ENCODE assay signal across 20 mouse cellular contexts in the genomic region with DNA sequence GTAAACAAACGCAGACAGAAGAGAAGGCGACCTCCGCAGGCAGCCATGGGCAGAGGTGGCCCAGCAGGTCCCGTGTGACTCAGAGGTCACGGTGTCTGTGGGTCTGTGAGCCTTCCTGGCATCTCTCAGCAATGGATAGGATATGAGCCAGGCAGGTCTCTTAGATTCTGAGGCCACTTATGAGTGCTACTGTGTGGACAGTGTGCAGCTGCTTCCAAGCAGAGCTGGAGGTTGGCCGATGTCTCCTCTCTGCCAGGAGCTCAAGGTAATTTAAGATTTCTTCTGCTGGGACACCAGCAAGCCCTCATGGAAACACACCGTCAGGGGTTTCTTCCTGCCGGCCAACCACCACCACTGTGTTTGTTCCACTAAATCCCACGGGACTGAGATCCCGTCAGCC.
"Had no signal": no experiment of that assay in that cellular context is flagged by ENCODE, and none has a peak within 500 bp of the region (broad histone marks: within the 10 kb centered on the region; RNA-seq: fewer than 3 reads in every experiment).

No protein-coding gene starts in this region.

- ATAC-seq: liver, postnatal 0 days; midbrain, embryonic 15.5 days had no signal

- H3K27ac ChIP-seq: limb, embryonic 12.5 days; limb, embryonic 15.5 days; liver, embryonic 14.5 days; macrophage; midbrain, embryonic 15.5 days; neural tube, embryonic 12.5 days; neural tube, embryonic 15.5 days had no signal

- H3K4me3 ChIP-seq: limb, embryonic 12.5 days; limb, embryonic 15.5 days; midbrain, embryonic 12.5 days; midbrain, embryonic 15.5 days; neural tube, embryonic 12.5 days; neural tube, embryonic 15.5 days; stomach, embryonic 15.5 days had no signal

- H3K4me1 ChIP-seq: midbrain, embryonic 12.5 days had no signal

- H3K36me3 ChIP-seq: midbrain, embryonic 15.5 days had no signal

- DNase-seq: kidney, postnatal 14 days; kidney, postnatal 4 days; left cerebral cortex, postnatal 4 days; liver, postnatal 0 days; lung, embryonic 14.5 days; right cerebral cortex, adult 18-20 months; right cerebral cortex, postnatal 14 days; right cerebral cortex, postnatal 4 days; spleen, adult 18-20 months; thymus, postnatal 25 days had no signal

- H3K9me3 ChIP-seq: limb, embryonic 12.5 days; limb, embryonic 15.5 days; midbrain, embryonic 12.5 days; midbrain, embryonic 15.5 days; neural tube, embryonic 12.5 days; neural tube, embryonic 15.5 days; stomach, embryonic 15.5 days had no signal

- H3K27me3 ChIP-seq: limb, embryonic 12.5 days; limb, embryonic 15.5 days; midbrain, embryonic 12.5 days; midbrain, embryonic 15.5 days; neural tube, embryonic 12.5 days; neural tube, embryonic 15.5 days; stomach, embryonic 15.5 days had no signal

- H3K9ac ChIP-seq: limb, embryonic 12.5 days; limb, embryonic 15.5 days; liver, embryonic 14.5 days; liver, postnatal 0 days; lung, embryonic 14.5 days; midbrain, embryonic 12.5 days; midbrain, embryonic 15.5 days; neural tube, embryonic 12.5 days; neural tube, embryonic 15.5 days; stomach, embryonic 15.5 days had no signal

- H3K4me2 ChIP-seq: limb, embryonic 12.5 days; limb, embryonic 15.5 days; liver, embryonic 11.5 days; lung, embryonic 14.5 days; midbrain, embryonic 12.5 days; midbrain, embryonic 15.5 days; neural tube, embryonic 12.5 days; neural tube, embryonic 15.5 days; stomach, embryonic 15.5 days had no signal
